Mouse (Mus musculus) gastrocnemius, postnatal 25 days (tissue): ENCODE measurements around the gene Nrap. TPM values are rescaled to one million over a fixed set of nuclear protein-coding genes. Genes with fewer than 3 reads are reported as not detected.
"Not testable (repeated sequence)": the region's sequence is repeated elsewhere in the genome, so short reads cannot be mapped to it uniquely, and the experiment has no call there.

Experiments used
- DNase-seq: peaks from one replicate; pipeline ENCODE4 v3.0.0; 2022
- total RNA-seq, 2 experiments: library from RNA; stranded (reverse); gene quantifications; 1 replicate in 1 of 2; 2 replicates in 1 of 2; pipeline ENCODE4 v1.2.3; 2021

Gene Nrap
- total RNA-seq, 2 experiments from 2014 or later, result 752 to 1,010 TPM

- no peak for DNase-seq
These were observed 25.3 kb downstream of the Nrap start for GRCm38 (mm10) chr19:56364563-56364962.

GRCm38 (mm10) chr19:56363721-56364460 is 25.9 kb downstream of the Nrap start:
- no peak for DNase-seq

DNA sequence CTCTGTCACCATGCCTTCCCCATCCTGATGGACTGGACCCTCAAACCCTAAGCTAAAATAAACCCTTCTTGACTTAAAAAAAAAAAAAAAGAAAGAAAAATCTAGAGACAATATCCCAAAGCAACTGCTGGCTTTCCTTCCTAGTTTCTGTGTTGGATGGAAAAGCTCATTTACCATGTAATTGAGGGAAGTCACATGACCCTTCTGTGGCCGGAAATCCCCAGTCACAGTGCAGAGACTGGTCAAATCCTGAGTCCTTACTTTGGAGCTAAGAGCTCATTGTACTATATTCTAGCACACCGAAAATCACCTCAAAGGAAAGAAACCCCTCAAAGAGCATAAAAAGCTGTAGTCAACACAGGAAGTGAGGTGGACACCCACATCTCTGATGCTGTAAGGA is 30.9 kb downstream of the Nrap start:
- DNase-seq, result no peak

- not testable (repeated sequence) for DNase-seq
These were observed 32.5 kb downstream of the Nrap start for GRCm38 (mm10) chr19:56357374-56357708.

DNA sequence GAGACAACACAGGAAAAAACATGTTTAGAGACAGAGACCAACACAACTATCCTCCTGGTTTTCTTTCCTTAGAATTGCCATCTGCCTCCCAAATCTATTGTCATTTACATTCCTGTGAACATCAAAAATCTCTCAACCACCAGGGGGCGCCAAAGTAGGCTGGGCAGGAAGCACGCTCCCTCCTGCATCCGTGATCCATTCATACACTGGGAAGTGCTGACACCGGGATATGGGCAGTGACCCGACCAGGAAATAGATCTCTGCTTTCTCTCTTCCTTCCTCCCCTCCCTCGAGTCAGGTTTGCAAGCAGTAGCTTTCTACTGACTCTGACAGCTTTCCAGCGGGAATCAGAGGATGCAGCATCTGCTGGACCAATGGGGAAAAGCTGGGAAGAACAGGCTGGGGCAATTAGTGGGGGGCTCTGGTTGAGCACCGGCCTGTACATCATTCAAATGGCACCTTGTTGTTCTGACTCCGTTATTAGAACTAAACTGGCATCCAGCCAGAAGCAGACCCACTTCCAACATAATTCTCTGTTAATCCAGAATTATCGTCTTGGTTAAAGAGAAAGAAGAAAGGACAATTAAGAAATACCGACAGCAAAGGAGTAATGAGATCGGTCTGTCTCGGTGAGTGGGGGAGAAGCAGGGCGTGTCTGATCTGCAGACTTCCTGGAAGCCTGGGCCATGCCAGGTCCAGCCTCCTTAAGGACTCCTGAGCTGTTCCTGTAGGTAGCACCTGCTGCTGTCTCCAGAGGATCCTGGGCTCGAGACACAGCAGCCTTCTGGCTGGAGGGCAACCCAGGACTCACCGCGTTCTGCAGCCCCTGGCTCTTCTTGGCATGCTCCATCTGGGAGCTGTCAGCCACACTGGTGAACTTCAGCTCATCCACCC is 33.1 kb downstream of the Nrap start:
- DNase-seq, result no peak

- no peak for DNase-seq
These were observed 34.6 kb downstream of the Nrap start for GRCm38 (mm10) chr19:56355201-56355600.

DNA sequence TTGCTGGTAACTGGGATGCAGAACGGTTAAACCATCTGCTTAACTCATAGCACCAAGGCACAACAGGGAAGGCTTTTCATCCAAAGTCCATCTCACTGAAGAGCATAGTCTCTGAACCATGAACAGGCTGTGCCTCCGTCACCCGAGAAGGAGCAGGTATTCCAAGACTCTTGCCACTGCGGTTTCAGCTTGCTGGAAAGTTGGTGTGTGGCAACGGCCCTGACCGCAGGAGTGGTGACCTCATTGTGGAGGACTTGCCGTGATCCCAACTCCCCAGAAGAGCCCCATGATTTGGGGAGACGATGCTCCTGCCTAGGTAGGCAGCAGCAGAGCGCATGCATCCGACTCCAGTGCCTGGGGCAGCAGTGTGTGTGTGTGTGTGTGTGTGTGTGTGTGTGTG is 36.1 kb downstream of the Nrap start:
- no peak for DNase-seq

DNA sequence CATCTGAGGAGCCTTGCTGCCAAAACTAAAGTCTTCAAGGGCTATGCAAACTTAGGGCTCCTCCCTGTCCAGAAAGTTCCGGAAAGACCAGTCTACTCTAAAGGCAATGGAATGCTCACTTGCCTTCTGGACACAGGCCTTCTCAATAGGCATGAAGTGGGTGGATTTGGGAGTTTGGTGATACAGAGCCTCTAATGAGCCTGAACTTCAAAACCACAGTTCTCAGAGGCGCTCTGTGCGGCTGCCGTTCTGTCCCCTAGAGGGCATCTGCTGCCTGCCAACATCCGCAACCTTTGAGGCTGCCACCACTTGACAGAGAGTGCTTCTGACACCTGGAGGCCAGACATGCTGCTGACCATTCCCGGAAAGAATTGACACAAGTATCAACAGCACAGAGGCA is 40.5 kb downstream of the Nrap start:
- no peak for DNase-seq

GRCm38 (mm10) chr19:56346750-56347149 is 43.1 kb downstream of the Nrap start:
- DNase-seq, result no peak

DNA sequence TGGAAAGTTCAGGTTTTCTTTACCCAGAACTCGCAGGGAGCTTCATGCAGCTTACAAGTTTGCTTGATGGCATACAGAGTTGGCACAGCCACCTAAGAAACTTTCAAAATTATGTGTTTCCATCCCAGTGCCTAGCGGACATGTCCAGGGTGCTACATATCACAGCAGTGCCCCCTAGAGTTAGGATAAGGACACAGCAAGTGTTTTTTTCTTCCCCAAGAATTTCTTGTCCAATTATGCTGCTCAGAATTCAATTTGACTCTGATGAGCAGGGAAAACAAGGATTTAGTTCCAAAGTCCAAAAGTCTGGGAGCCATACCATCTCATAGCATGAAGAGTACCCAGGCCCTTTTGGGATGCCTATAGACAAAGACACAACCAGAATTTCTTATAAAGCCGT is 43.8 kb downstream of the Nrap start:
- DNase-seq, result no peak

DNA sequence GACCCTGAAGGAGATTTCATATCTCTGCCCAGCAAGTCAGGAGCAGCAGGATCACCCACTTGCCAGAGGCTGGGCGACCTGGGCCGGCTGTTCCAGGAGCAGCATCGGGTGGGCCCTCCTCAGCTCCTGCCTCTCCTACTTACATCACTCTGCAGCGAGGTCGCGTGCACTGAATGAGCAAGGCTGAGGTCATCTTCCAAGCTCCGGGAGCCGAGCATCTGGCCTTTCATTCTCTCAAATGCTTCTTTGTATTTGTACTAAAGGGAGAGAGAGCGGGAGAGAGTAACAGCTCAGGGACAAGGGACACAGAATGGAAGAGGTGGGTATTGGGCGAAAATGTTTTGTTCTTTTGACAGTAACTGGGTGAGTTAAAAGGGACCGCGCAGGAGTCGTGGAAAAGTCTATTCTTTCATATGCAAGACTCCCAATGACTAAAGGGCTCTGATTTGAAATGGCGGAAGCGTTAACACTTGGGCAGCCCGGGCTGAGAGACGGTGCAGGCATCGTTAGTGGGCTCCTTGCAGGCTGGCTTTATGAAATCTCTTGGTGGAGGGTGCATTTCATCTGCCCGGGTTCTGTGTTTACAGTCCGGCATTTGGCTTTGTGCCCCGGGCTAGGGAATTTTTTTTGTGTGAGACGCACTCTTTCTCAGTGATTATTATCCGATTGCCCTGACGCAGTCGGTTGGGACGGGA is 45.8 kb downstream of the Nrap start:
- no peak for DNase-seq

- peak; percentile 74 for DNase-seq
These were observed 47.8 kb downstream of the Nrap start for GRCm38 (mm10) chr19:56342006-56342405.

DNA sequence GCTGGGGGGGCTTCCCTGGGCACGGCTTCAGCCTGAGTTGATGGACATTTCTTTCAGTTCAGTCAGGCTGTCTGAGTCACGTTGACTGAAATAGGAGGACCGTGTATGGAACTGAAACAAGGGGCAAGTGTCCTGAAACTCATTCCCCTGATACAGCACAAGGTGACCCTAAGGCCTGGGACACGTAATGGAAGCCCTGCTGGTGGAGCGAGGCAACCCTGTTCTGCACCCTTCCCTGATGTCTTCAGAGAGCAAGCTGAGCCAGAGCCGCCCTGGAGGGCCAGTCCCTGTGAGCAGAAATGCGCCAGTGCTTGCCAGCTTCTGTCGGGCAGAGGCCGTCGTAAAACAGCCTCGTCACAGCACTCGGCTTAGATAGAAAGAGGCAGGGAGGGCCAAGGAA is 53.0 kb downstream of the Nrap start:
- DNase-seq, result peak; percentile 43

- no peak for DNase-seq
These were observed 53.5 kb downstream of the Nrap start for GRCm38 (mm10) chr19:56336321-56336720.

- no peak for DNase-seq
These were observed 63.5 kb downstream of the Nrap start for GRCm38 (mm10) chr19:56326243-56326855.

- DNase-seq, result no peak
These were observed 64.2 kb downstream of the Nrap start for GRCm38 (mm10) chr19:56325676-56326075.

- DNase-seq, result no peak
These were observed 68.4 kb downstream of the Nrap start for GRCm38 (mm10) chr19:56321303-56321920.

GRCm38 (mm10) chr19:56320186-56320860 is 69.5 kb downstream of the Nrap start:
- no peak for DNase-seq

GRCm38 (mm10) chr19:56319629-56320028 is 70.2 kb downstream of the Nrap start:
- no peak for DNase-seq

- DNase-seq, result no peak
These were observed 70.6 kb downstream of the Nrap start for GRCm38 (mm10) chr19:56319219-56319618.

- no peak for DNase-seq
These were observed 73.3 kb downstream of the Nrap start for GRCm38 (mm10) chr19:56316531-56316930.
